Mouse (Mus musculus): ENCODE measurements around the gene Dse. TPM values are rescaled to one million over a fixed set of nuclear protein-coding genes. Genes with fewer than 3 reads are reported as not detected.

The Dse gene
- polyA plus RNA-seq, 1 experiment = not detected

GRCm38 (mm10) chr10:34233418-34233817, 25.9 kb upstream of the Dse start:
- no peak overlapping the region for H3K4me3 ChIP-seq (replicated peaks)
- no peaks in the 10 kb centered on the region for H3K9me3 ChIP-seq (ENCODE audit: control insufficient read depth, low read length)
- TF ChIP-seq TAL1 (IDR thresholded peaks at IDR 0.05; ENCODE audit: low read length) (no peak), GATA1 (IDR thresholded peaks at IDR 0.05; ENCODE audit: low read length) (no peak)
- H3K4me1 ChIP-seq (ENCODE audit: control insufficient read depth) = peaks cover 9% of the 10 kb centered on the region
- no peaks in the 10 kb centered on the region for H3K36me3 ChIP-seq (ENCODE audit: control insufficient read depth)
- H3K27me3 ChIP-seq (ENCODE audit: control insufficient read depth) = no peaks in the 10 kb centered on the region

- H3K36me3 ChIP-seq (ENCODE audit: control insufficient read depth) = no peaks in the 10 kb centered on the region
- H3K27me3 ChIP-seq (ENCODE audit: control insufficient read depth) = no peaks in the 10 kb centered on the region
- peaks cover 2% of the 10 kb centered on the region; the same call in 1 of the 2 replicates for H3K4me1 ChIP-seq (ENCODE audit: control insufficient read depth)
- no peak overlapping the region for H3K4me3 ChIP-seq (replicated peaks)
- no peaks in the 10 kb centered on the region for H3K9me3 ChIP-seq (ENCODE audit: control insufficient read depth, low read length)
- no peak for TF ChIP-seq GATA1 (IDR thresholded peaks at IDR 0.05; ENCODE audit: low read length)
- TF ChIP-seq TAL1 (IDR thresholded peaks at IDR 0.05; ENCODE audit: low read length) = no peak
These were observed 22.7 kb upstream of the Dse start for GRCm38 (mm10) chr10:34230121-34230675.

- Histone ChIP-seq H3K4me1 (ENCODE audit: control insufficient read depth) (peaks cover 2% of the 10 kb centered on the region; the same call in 1 of the 2 replicates), H3K9me3 (ENCODE audit: control insufficient read depth, low read length) (no peaks in the 10 kb centered on the region), H3K36me3 (ENCODE audit: control insufficient read depth) (no peaks in the 10 kb centered on the region), H3K27me3 (ENCODE audit: control insufficient read depth) (no peaks in the 10 kb centered on the region), H3K4me3 (replicated peaks) (no peak overlapping the region)
- TF ChIP-seq GATA1 (IDR thresholded peaks at IDR 0.05; ENCODE audit: low read length) = no peak
- no peak for TF ChIP-seq TAL1 (IDR thresholded peaks at IDR 0.05; ENCODE audit: low read length)
These were observed 22.0 kb upstream of the Dse start for GRCm38 (mm10) chr10:34229491-34229890.

GRCm38 (mm10) chr10:34223660-34224059, 16.1 kb upstream of the Dse start:
- H3K9me3 ChIP-seq (ENCODE audit: control insufficient read depth, low read length) = no peaks in the 10 kb centered on the region
- no peak overlapping the region for H3K4me3 ChIP-seq (replicated peaks)
- H3K4me1 ChIP-seq (ENCODE audit: control insufficient read depth) = peaks cover 7% of the 10 kb centered on the region
- TF ChIP-seq GATA1 (IDR thresholded peaks at IDR 0.05; ENCODE audit: low read length) = no peak
- TF ChIP-seq TAL1 (IDR thresholded peaks at IDR 0.05; ENCODE audit: low read length) = no peak
- no peaks in the 10 kb centered on the region for H3K27me3 ChIP-seq (ENCODE audit: control insufficient read depth)
- H3K36me3 ChIP-seq (ENCODE audit: control insufficient read depth) = no peaks in the 10 kb centered on the region

GRCm38 (mm10) chr10:34221909-34222620, 14.6 kb upstream of the Dse start:
- TF ChIP-seq GATA1 (IDR thresholded peaks at IDR 0.05; ENCODE audit: low read length) (no peak), TAL1 (IDR thresholded peaks at IDR 0.05; ENCODE audit: low read length) (no peak)
- peaks cover 7% of the 10 kb centered on the region for H3K4me1 ChIP-seq (ENCODE audit: control insufficient read depth)
- no peak overlapping the region for H3K4me3 ChIP-seq (replicated peaks)

GRCm38 (mm10) chr10:34218191-34218590, 10.7 kb upstream of the Dse start:
- no peaks in the 10 kb centered on the region for H3K36me3 ChIP-seq (ENCODE audit: control insufficient read depth)
- H3K27me3 ChIP-seq (ENCODE audit: control insufficient read depth) = no peaks in the 10 kb centered on the region
- H3K9me3 ChIP-seq (ENCODE audit: control insufficient read depth, low read length) = no peaks in the 10 kb centered on the region
- TF ChIP-seq TAL1 (IDR thresholded peaks at IDR 0.05; ENCODE audit: low read length) = no peak
- no peak overlapping the region for H3K4me3 ChIP-seq (replicated peaks)
- peaks cover 2% of the 10 kb centered on the region; the same call in 1 of the 2 replicates for H3K4me1 ChIP-seq (ENCODE audit: control insufficient read depth)

More at GRCm38 (mm10) chr10:34221909-34222620, 14.6 kb upstream of the Dse start:
- Histone ChIP-seq H3K9me3 (ENCODE audit: control insufficient read depth, low read length) (no peaks in the 10 kb centered on the region), H3K36me3 (ENCODE audit: control insufficient read depth) (no peaks in the 10 kb centered on the region), H3K27me3 (ENCODE audit: control insufficient read depth) (no peaks in the 10 kb centered on the region)

GRCm38 (mm10) chr10:34215667-34216066, 8.2 kb upstream of the Dse start:
- Histone ChIP-seq H3K9me3 (ENCODE audit: control insufficient read depth, low read length) (no peaks in the 10 kb centered on the region), H3K27me3 (ENCODE audit: control insufficient read depth) (no peaks in the 10 kb centered on the region), H3K4me1 (ENCODE audit: control insufficient read depth) (no peaks in the 10 kb centered on the region), H3K36me3 (ENCODE audit: control insufficient read depth) (no peaks in the 10 kb centered on the region), H3K4me3 (replicated peaks) (no peak overlapping the region)
- no peak for TF ChIP-seq GATA1 (IDR thresholded peaks at IDR 0.05; ENCODE audit: low read length)
- no peak for TF ChIP-seq TAL1 (IDR thresholded peaks at IDR 0.05; ENCODE audit: low read length)

- Histone ChIP-seq H3K9me3 (ENCODE audit: control insufficient read depth, low read length) (no peaks in the 10 kb centered on the region; the same call in 1 of the 2 replicates), H3K4me1 (ENCODE audit: control insufficient read depth) (peaks cover 6% of the 10 kb centered on the region), H3K4me3 (replicated peaks) (no peak overlapping the region), H3K27me3 (ENCODE audit: control insufficient read depth) (peaks cover 49% of the 10 kb centered on the region), H3K36me3 (ENCODE audit: control insufficient read depth) (no peaks in the 10 kb centered on the region)
- no peak for TF ChIP-seq TAL1 (IDR thresholded peaks at IDR 0.05; ENCODE audit: low read length)
- no peak for TF ChIP-seq GATA1 (IDR thresholded peaks at IDR 0.05; ENCODE audit: low read length)
These were observed 2.4 kb upstream of the Dse start for GRCm38 (mm10) chr10:34209951-34210350.

- Histone ChIP-seq H3K4me1 (ENCODE audit: control insufficient read depth) (peaks cover 6% of the 10 kb centered on the region), H3K27me3 (ENCODE audit: control insufficient read depth) (peaks cover 52% of the 10 kb centered on the region), H3K4me3 (replicated peaks) (no peak overlapping the region)
These were observed 516 bp upstream of the Dse start for GRCm38 (mm10) chr10:34208031-34208430.

More at GRCm38 (mm10) chr10:34208031-34208430, 516 bp upstream of the Dse start:
- Histone ChIP-seq H3K9me3 (ENCODE audit: control insufficient read depth, low read length) (no peaks in the 10 kb centered on the region; the same call in 1 of the 2 replicates), H3K36me3 (ENCODE audit: control insufficient read depth) (no peaks in the 10 kb centered on the region)
- TF ChIP-seq GATA1 (IDR thresholded peaks at IDR 0.05; ENCODE audit: low read length) (no peak), TAL1 (IDR thresholded peaks at IDR 0.05; ENCODE audit: low read length) (no peak)
